Mouse (Mus musculus): ENCODE data around the gene Igfn1.

Igfn1 gene

GRCm38 (mm10) chr1:135929876-135930275 is 76.3 kb downstream of the Igfn1 start:
- DNase-seq (ENCODE audit: low spot score): no peak

- no peak for DNase-seq (ENCODE audit: low spot score)
Observed at GRCm38 (mm10) chr1:135925848-135926247, 80.3 kb downstream of the Igfn1 start.

GRCm38 (mm10) chr1:135924377-135924994 is 81.7 kb downstream of the Igfn1 start:
- no peak for DNase-seq (ENCODE audit: low spot score)

DNA sequence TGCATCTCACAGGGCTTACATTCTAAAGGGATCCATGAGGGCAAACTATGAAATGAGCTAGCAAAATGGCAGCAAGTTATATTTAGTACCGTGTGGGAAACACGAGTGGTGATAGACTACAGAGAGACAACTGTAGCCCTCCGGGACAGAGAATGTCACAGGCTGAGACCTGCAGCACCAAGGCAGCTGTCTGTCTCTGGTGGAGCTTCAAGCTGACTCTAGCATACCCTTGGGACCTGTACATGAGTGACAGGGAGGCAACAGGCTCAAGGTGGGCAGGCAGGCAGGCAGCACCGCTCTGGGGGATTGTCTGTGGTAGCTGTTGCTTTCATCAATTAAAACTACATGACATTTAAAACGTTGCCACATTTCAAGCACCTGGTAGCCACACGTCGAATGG is 82.9 kb downstream of the Igfn1 start:
- DNase-seq (ENCODE audit: low spot score): no peak

GRCm38 (mm10) chr1:135918644-135919407 is 87.3 kb downstream of the Igfn1 start, which contains the start of gene Pkp1:
Pkp1 (minus strand) TSS chr1:135919207.
- DNase-seq (ENCODE audit: low spot score): no peak

GRCm38 (mm10) chr1:135917206-135917605 is 88.9 kb downstream of the Igfn1 start:
- no peak for DNase-seq (ENCODE audit: low spot score)

- DNase-seq (ENCODE audit: low spot score): no peak
Observed at GRCm38 (mm10) chr1:135916486-135917058, 89.6 kb downstream of the Igfn1 start.

DNA sequence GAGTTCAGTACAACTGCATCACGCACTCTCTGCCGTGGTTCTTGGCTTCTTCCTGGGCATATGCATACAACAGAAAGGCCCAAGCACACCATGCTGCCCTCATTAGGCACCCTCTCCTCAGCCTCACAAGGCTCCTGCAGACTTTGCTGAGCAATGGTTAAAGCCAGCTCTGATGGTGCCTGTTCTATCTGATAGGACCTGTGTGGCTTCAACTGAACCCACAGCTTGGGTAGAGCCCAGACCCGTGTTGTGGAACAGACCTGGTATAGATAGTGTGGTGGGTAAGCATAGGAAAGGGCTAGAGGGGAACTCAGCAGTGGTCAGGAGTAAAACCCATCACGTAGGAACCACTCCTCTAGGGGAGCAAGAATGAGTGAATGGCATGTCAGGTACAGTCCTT is 92.5 kb downstream of the Igfn1 start:
- no peak for DNase-seq (ENCODE audit: low spot score)

DNA sequence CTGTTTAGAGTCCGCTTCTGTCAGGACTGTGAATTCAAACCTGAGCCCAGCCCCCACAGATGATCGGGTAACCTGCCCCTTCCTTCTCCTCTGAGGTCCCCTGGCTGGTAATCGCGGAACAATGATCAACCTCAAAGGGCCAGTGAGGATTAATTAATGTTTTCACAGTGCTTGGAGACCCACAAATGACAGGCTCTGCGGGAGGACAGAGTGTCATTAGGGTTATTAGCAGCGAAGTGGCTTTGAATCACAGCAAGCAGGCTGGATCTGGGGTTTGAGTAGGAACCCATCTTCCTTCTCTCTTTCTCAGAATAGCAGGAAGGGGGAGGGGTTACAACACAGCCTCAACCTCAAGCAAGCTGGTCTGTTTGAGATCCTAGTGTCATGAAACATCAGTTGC is 96.8 kb downstream of the Igfn1 start:
- no peak for DNase-seq (ENCODE audit: low spot score)

GRCm38 (mm10) chr1:135906736-135907135 is 99.4 kb downstream of the Igfn1 start:
- DNase-seq (ENCODE audit: low spot score): no peak
